Mouse (Mus musculus): ENCODE data around the gene Evl.

Gene Evl

GRCm38 (mm10) chr12:108536461-108536860 is 18.1 kb upstream of the Evl start:
- Histone ChIP-seq H3K4me3 (replicated peaks; ENCODE audit: low read length) (no peak overlapping the region), H3K36me3 (ENCODE audit: insufficient read depth, low read length) (no peaks in the 10 kb centered on the region), H3K4me1 (replicated peaks; ENCODE audit: low read depth, low read length) (peaks cover 12% of the 10 kb centered on the region), H3K9me3 (ENCODE audit: low read length) (no peaks in the 10 kb centered on the region), H3K27me3 (ENCODE audit: insufficient read depth, low read length) (peaks cover 18% of the 10 kb centered on the region)
- TF ChIP-seq CTCF (conservative IDR thresholded peaks at IDR 0.05; ENCODE audit: low read length) (peak; percentile 74), POU5F1 (IDR thresholded peaks at IDR 0.05; ENCODE audit: borderline replicate concordance, low read length) (no peak), NANOG (IDR thresholded peaks at IDR 0.05; ENCODE audit: borderline replicate concordance, low read length) (no peak)

DNA sequence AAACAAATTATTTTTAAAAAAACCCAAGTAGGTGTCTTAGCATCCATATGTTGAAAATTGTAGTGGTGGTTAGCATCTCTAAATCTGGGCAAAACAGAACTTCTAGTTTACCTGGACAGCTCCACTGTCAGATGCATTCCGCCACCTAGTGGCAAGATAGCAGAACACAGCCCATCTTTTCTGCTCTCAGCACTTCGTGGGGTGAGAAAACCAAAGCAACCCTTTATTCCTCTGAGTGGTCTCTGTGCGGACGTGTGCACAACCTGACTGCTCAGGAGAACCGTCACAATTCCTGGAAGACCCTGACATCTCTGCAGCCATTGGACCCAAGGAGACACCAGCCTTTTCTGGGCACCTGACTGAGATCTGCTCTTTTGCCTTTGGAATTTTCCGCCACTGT is 13.4 kb upstream of the Evl start:
- TF ChIP-seq CTCF (conservative IDR thresholded peaks at IDR 0.05; ENCODE audit: low read length) (peak; percentile 80), POU5F1 (IDR thresholded peaks at IDR 0.05; ENCODE audit: borderline replicate concordance, low read length) (no peak), NANOG (IDR thresholded peaks at IDR 0.05; ENCODE audit: borderline replicate concordance, low read length) (no peak)
- H3K36me3 ChIP-seq (ENCODE audit: insufficient read depth, low read length), result no peaks in the 10 kb centered on the region
- no peaks in the 10 kb centered on the region for H3K9me3 ChIP-seq (ENCODE audit: low read length)
- peaks cover 29% of the 10 kb centered on the region for H3K27me3 ChIP-seq (ENCODE audit: insufficient read depth, low read length)
- no peak overlapping the region for H3K4me3 ChIP-seq (replicated peaks; ENCODE audit: low read length)
- peaks cover 32% of the 10 kb centered on the region for H3K4me1 ChIP-seq (replicated peaks; ENCODE audit: low read depth, low read length)

GRCm38 (mm10) chr12:108546508-108547153 is 7.9 kb upstream of the Evl start:
- TF ChIP-seq POU5F1 (IDR thresholded peaks at IDR 0.05; ENCODE audit: borderline replicate concordance, low read length) (no peak), NANOG (IDR thresholded peaks at IDR 0.05; ENCODE audit: borderline replicate concordance, low read length) (no peak), CTCF (conservative IDR thresholded peaks at IDR 0.05; ENCODE audit: low read length) (no peak)
- H3K27me3 ChIP-seq (ENCODE audit: insufficient read depth, low read length), result peaks cover 18% of the 10 kb centered on the region
- H3K36me3 ChIP-seq (ENCODE audit: insufficient read depth, low read length), result no peaks in the 10 kb centered on the region
- peaks cover 49% of the 10 kb centered on the region for H3K4me1 ChIP-seq (replicated peaks; ENCODE audit: low read depth, low read length)
- no peaks in the 10 kb centered on the region; the same call in 1 of the 2 replicates for H3K9me3 ChIP-seq (ENCODE audit: low read length)
- no peak overlapping the region for H3K4me3 ChIP-seq (replicated peaks; ENCODE audit: low read length)

DNA sequence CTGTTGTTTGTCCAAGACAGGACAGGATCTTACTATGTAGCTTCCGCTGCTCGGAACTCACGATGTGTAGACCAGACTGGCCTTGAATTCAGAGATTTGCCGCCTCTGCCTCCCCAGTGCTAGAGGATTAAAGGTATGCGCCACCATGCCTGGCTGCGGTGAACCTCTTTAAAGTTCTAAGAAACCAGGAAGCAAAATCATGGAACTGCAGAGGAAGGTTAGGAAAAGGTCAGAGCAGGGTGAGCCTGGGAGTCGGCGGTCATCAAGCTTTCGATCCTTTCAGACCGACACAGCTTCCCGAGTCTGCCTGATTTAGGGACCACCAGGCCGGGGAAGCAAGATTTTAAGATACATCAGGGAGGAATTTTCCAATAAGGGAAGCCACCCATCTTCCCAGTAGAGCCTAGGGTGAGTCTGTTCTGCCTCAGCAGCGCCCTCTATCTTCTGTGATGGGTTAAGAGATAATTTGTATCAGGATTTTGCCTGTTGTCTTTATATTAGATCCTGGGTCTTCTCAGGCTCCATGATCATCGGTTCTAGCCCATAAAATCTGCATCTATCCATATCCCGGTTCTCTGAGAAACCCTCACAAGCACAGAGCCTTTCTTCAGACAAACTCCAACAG is 7.2 kb upstream of the Evl start:
- 0 out of 2 replicates have a peak overlapping the region, but pooled peaks have one; percentile 7 for H3K4me3 ChIP-seq (replicated peaks; ENCODE audit: low read length)
- H3K27me3 ChIP-seq (ENCODE audit: insufficient read depth, low read length), result peaks cover 14% of the 10 kb centered on the region
- peaks cover 51% of the 10 kb centered on the region for H3K4me1 ChIP-seq (replicated peaks; ENCODE audit: low read depth, low read length)
- TF ChIP-seq NANOG (IDR thresholded peaks at IDR 0.05; ENCODE audit: borderline replicate concordance, low read length) (no peak), CTCF (conservative IDR thresholded peaks at IDR 0.05; ENCODE audit: low read length) (peak; percentile 68)
- H3K36me3 ChIP-seq (ENCODE audit: insufficient read depth, low read length), result no peaks in the 10 kb centered on the region
- no peaks in the 10 kb centered on the region; the same call in 1 of the 2 replicates for H3K9me3 ChIP-seq (ENCODE audit: low read length)

- Histone ChIP-seq H3K9me3 (ENCODE audit: low read length) (no peaks in the 10 kb centered on the region; the same call in 1 of the 2 replicates), H3K36me3 (ENCODE audit: insufficient read depth, low read length) (no peaks in the 10 kb centered on the region), H3K4me1 (replicated peaks; ENCODE audit: low read depth, low read length) (peaks cover 55% of the 10 kb centered on the region), H3K4me3 (replicated peaks; ENCODE audit: low read length) (0 out of 2 replicates have a peak overlapping the region, but pooled peaks have one; percentile 13), H3K27me3 (ENCODE audit: insufficient read depth, low read length) (peaks cover 15% of the 10 kb centered on the region)
- TF ChIP-seq CTCF (conservative IDR thresholded peaks at IDR 0.05; ENCODE audit: low read length) (no peak), NANOG (IDR thresholded peaks at IDR 0.05; ENCODE audit: borderline replicate concordance, low read length) (no peak), POU5F1 (IDR thresholded peaks at IDR 0.05; ENCODE audit: borderline replicate concordance, low read length) (no peak)
These were observed 2.8 kb upstream of the Evl start for GRCm38 (mm10) chr12:108551731-108552130.

DNA sequence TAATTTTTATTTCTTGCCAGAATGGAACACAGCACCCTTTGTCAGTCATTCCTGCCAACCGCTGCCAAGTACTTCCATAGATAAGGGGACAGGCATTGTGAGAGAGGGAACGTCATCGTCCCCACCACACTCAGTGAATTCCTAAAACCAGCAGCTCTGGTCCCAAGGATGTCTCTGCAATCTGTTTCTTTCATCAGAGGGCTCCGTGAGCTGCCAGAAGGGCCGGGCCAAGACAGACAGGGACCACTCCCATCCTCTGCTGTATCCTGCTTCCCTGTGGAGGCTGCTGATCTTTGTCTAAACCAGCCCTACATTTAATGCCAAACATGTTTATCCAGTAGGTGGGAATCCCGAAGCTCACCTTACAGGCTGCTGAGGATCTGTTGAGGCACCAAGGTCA is 1.4 kb upstream of the Evl start:
- Histone ChIP-seq H3K36me3 (ENCODE audit: insufficient read depth, low read length) (no peaks in the 10 kb centered on the region), H3K27me3 (ENCODE audit: insufficient read depth, low read length) (peaks cover 23% of the 10 kb centered on the region), H3K9me3 (ENCODE audit: low read length) (no peaks in the 10 kb centered on the region; the same call in 1 of the 2 replicates), H3K4me3 (replicated peaks; ENCODE audit: low read length) (no peak overlapping the region), H3K4me1 (replicated peaks; ENCODE audit: low read depth, low read length) (peaks cover 43% of the 10 kb centered on the region)
- TF ChIP-seq POU5F1 (IDR thresholded peaks at IDR 0.05; ENCODE audit: borderline replicate concordance, low read length) (no peak), CTCF (conservative IDR thresholded peaks at IDR 0.05; ENCODE audit: low read length) (no peak), NANOG (IDR thresholded peaks at IDR 0.05; ENCODE audit: borderline replicate concordance, low read length) (no peak)

DNA sequence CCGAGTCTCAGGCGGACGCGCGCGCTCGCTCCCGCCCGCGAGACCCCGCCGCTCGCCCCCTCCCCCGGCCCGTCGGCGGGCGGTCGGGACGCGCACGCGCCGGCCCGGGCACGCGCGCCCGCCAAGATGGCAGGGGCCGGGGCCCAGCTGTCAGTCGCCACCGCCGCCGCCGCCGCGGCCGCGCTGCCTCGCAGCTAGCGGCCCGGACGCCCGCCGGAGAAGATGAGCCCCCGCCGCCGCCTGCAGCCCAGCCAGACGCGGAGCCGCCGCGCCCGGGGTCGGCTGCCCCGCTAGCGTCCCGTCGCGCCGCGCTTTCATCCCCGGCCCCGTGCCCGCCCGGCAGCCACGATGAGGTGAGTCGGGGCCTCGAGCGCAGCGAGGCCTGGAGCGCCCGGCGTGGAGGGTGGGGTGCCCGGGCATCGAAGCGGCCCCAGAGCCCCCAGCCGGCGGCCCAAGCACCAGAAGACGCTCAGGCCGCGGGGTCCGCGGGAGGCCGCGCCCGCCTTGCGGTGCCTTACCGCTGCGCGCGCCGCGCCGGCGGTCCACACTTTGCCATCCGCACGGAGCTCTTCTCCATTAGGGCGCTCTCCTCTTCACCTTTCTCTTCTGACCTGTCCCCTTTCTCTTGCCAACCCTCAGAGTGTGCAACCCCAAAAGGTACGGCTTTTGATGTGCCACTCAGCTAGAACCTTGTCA is 489 bp downstream of the Evl start:
- H3K27me3 ChIP-seq (ENCODE audit: insufficient read depth, low read length), result peaks cover 30% of the 10 kb centered on the region
- H3K36me3 ChIP-seq (ENCODE audit: insufficient read depth, low read length), result no peaks in the 10 kb centered on the region
- H3K9me3 ChIP-seq (ENCODE audit: low read length), result no peaks in the 10 kb centered on the region
- H3K4me3 ChIP-seq (replicated peaks; ENCODE audit: low read length), result peak overlapping the region; percentile 89
- H3K4me1 ChIP-seq (replicated peaks; ENCODE audit: low read depth, low read length), result peaks cover 39% of the 10 kb centered on the region
- TF ChIP-seq CTCF (conservative IDR thresholded peaks at IDR 0.05; ENCODE audit: low read length) (no peak), POU5F1 (IDR thresholded peaks at IDR 0.05; ENCODE audit: borderline replicate concordance, low read length) (no peak), NANOG (IDR thresholded peaks at IDR 0.05; ENCODE audit: borderline replicate concordance, low read length) (no peak)

DNA sequence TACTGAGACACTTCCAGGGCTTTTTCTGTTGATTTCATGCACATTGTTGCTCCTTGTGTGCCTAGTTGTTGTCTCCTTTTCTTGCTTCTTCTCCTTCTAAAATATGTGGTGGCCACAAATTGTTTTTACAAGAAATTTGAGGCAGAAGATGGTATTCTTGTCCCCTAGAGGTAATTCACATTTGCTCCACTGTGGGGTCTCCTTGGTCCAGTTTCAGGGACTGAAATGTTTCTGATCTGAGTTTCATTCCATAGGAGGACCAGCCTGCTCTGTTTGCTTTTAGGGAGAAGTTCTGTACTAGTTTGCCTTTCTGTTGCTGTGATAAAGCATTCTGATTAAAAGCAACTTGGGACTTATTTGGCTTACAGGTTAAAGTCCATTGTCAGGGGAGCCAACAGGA is 3.7 kb downstream of the Evl start:
- no peak for TF ChIP-seq NANOG (IDR thresholded peaks at IDR 0.05; ENCODE audit: borderline replicate concordance, low read length)
- Histone ChIP-seq H3K4me3 (replicated peaks; ENCODE audit: low read length) (no peak overlapping the region), H3K36me3 (ENCODE audit: insufficient read depth, low read length) (no peaks in the 10 kb centered on the region), H3K27me3 (ENCODE audit: insufficient read depth, low read length) (peaks cover 25% of the 10 kb centered on the region), H3K4me1 (replicated peaks; ENCODE audit: low read depth, low read length) (peaks cover 21% of the 10 kb centered on the region), H3K9me3 (ENCODE audit: low read length) (no peaks in the 10 kb centered on the region)
